Mouse (Mus musculus): ENCODE results near the gene Nudt19. TPM values are rescaled to one million over a fixed set of nuclear protein-coding genes. Genes with fewer than 3 reads are reported as not detected.

The Nudt19 gene
- polyA plus RNA-seq, 1 experiment from 2014 or later: 35.2 TPM

- Histone ChIP-seq H3K9ac (ENCODE audit: low read length) (no peak overlapping the region), H3K4me1 (ENCODE audit: control insufficient read depth, insufficient read depth, low read length) (no peaks in the 10 kb centered on the region), H3K9me3 (ENCODE audit: control insufficient read depth, low read length) (no peaks in the 10 kb centered on the region), H3K27ac (replicated peaks; ENCODE audit: low read depth, low read length) (no peak overlapping the region), H3K36me3 (ENCODE audit: control insufficient read depth, insufficient read depth, low read length) (no peaks in the 10 kb centered on the region), H3K4me3 (ENCODE audit: low read depth, low read length) (no peak overlapping the region), H3K27me3 (ENCODE audit: control insufficient read depth, insufficient read depth, low read length) (no peaks in the 10 kb centered on the region), H3K4me2 (ENCODE audit: low read depth, severe bottlenecking) (no peak overlapping the region)
- no peak for DNase-seq (ENCODE audit: low spot score)
- 71% methylated on average over 11 of the region's 11 CpGs for WGBS
- no peak for ATAC-seq (ENCODE audit: insufficient number of reproducible peaks, low FRiP score, low TSS enrichment, low read depth)
These were observed 7.0 kb upstream of the Nudt19 start for GRCm38 (mm10) chr7:35563071-35563470.

- H3K36me3 ChIP-seq (ENCODE audit: control insufficient read depth, insufficient read depth, low read length): no peaks in the 10 kb centered on the region
- H3K9ac ChIP-seq (ENCODE audit: low read length): no peak overlapping the region
- H3K9me3 ChIP-seq (ENCODE audit: control insufficient read depth, low read length): no peaks in the 10 kb centered on the region
- H3K27ac ChIP-seq (replicated peaks; ENCODE audit: low read depth, low read length): no peak overlapping the region
- DNase-seq (ENCODE audit: low spot score) (no peak), ATAC-seq (ENCODE audit: insufficient number of reproducible peaks, low FRiP score, low TSS enrichment, low read depth) (no peak)
- no peak overlapping the region for H3K4me3 ChIP-seq (ENCODE audit: low read depth, low read length)
- 0 out of 2 replicates have a peak, but pooled peaks cover 3% of the 10 kb centered on the region for H3K4me1 ChIP-seq (ENCODE audit: control insufficient read depth, insufficient read depth, low read length)
- WGBS: 93% methylated on average over 3 of the region's 3 CpGs
- H3K4me2 ChIP-seq (ENCODE audit: low read depth, severe bottlenecking): no peak overlapping the region
- H3K27me3 ChIP-seq (ENCODE audit: control insufficient read depth, insufficient read depth, low read length): no peaks in the 10 kb centered on the region
These were observed 3.7 kb upstream of the Nudt19 start for GRCm38 (mm10) chr7:35559838-35560237.

GRCm38 (mm10) chr7:35558681-35559080 is 2.6 kb upstream of the Nudt19 start:
- no peak overlapping the region for H3K27ac ChIP-seq (replicated peaks; ENCODE audit: low read depth, low read length)

GRCm38 (mm10) chr7:35557577-35557976 is 1.5 kb upstream of the Nudt19 start:
- Histone ChIP-seq H3K27me3 (ENCODE audit: control insufficient read depth, insufficient read depth, low read length) (no peaks in the 10 kb centered on the region), H3K4me3 (ENCODE audit: low read depth, low read length) (no peak overlapping the region), H3K27ac (replicated peaks; ENCODE audit: low read depth, low read length) (no peak overlapping the region), H3K36me3 (ENCODE audit: control insufficient read depth, insufficient read depth, low read length) (no peaks in the 10 kb centered on the region), H3K4me1 (ENCODE audit: control insufficient read depth, insufficient read depth, low read length) (0 out of 2 replicates have a peak, but pooled peaks cover 3% of the 10 kb centered on the region), H3K9ac (ENCODE audit: low read length) (no peak overlapping the region), H3K9me3 (ENCODE audit: control insufficient read depth, low read length) (no peaks in the 10 kb centered on the region), H3K4me2 (ENCODE audit: low read depth, severe bottlenecking) (no peak overlapping the region)
- no peak for DNase-seq (ENCODE audit: low spot score)
- WGBS: 86% methylated on average over 3 of the region's 3 CpGs
- no peak for ATAC-seq (ENCODE audit: insufficient number of reproducible peaks, low FRiP score, low TSS enrichment, low read depth)

More at GRCm38 (mm10) chr7:35558681-35559080, 2.6 kb upstream of the Nudt19 start:
- H3K4me3 ChIP-seq (ENCODE audit: low read depth, low read length): no peak overlapping the region
- no peaks in the 10 kb centered on the region for H3K27me3 ChIP-seq (ENCODE audit: control insufficient read depth, insufficient read depth, low read length)
- 52% methylated on average over 2 of the region's 2 CpGs for WGBS
- DNase-seq (ENCODE audit: low spot score) (no peak), ATAC-seq (ENCODE audit: insufficient number of reproducible peaks, low FRiP score, low TSS enrichment, low read depth) (no peak)
- H3K4me1 ChIP-seq (ENCODE audit: control insufficient read depth, insufficient read depth, low read length): 0 out of 2 replicates have a peak, but pooled peaks cover 3% of the 10 kb centered on the region
- H3K9me3 ChIP-seq (ENCODE audit: control insufficient read depth, low read length): no peaks in the 10 kb centered on the region
- H3K36me3 ChIP-seq (ENCODE audit: control insufficient read depth, insufficient read depth, low read length): no peaks in the 10 kb centered on the region
- no peak overlapping the region for H3K9ac ChIP-seq (ENCODE audit: low read length)
- no peak overlapping the region for H3K4me2 ChIP-seq (ENCODE audit: low read depth, severe bottlenecking)

- ATAC-seq (ENCODE audit: insufficient number of reproducible peaks, low FRiP score, low TSS enrichment, low read depth) (no peak), DNase-seq (ENCODE audit: low spot score) (no peak)
- H3K9me3 ChIP-seq (ENCODE audit: control insufficient read depth, low read length): no peaks in the 10 kb centered on the region
- no peak overlapping the region for H3K4me2 ChIP-seq (ENCODE audit: low read depth, severe bottlenecking)
- H3K4me3 ChIP-seq (ENCODE audit: low read depth, low read length): no peak overlapping the region
- H3K4me1 ChIP-seq (ENCODE audit: control insufficient read depth, insufficient read depth, low read length): 0 out of 2 replicates have a peak, but pooled peaks cover 3% of the 10 kb centered on the region
- no peaks in the 10 kb centered on the region for H3K27me3 ChIP-seq (ENCODE audit: control insufficient read depth, insufficient read depth, low read length)
- WGBS: 88% methylated on average over 5 of the region's 5 CpGs
- H3K9ac ChIP-seq (ENCODE audit: low read length): no peak overlapping the region
- no peak overlapping the region for H3K27ac ChIP-seq (replicated peaks; ENCODE audit: low read depth, low read length)
- no peaks in the 10 kb centered on the region for H3K36me3 ChIP-seq (ENCODE audit: control insufficient read depth, insufficient read depth, low read length)
These were observed 801 bp upstream of the Nudt19 start for GRCm38 (mm10) chr7:35556905-35557304.

GRCm38 (mm10) chr7:35555224-35556204 is 590 bp downstream of the Nudt19 start:
- H3K9me3 ChIP-seq (ENCODE audit: control insufficient read depth, low read length): no peaks in the 10 kb centered on the region
- peak overlapping the region; percentile 93 for H3K27ac ChIP-seq (replicated peaks; ENCODE audit: low read depth, low read length)
- peak overlapping the region; percentile 95 for H3K9ac ChIP-seq (ENCODE audit: low read length)
- peak overlapping the region; percentile 75 for H3K4me3 ChIP-seq (ENCODE audit: low read depth, low read length)
- peak overlapping the region; percentile 77 for H3K4me2 ChIP-seq (ENCODE audit: low read depth, severe bottlenecking)
- WGBS: under 1% methylated on average over 93 of the region's 93 CpGs
- no peaks in the 10 kb centered on the region for H3K36me3 ChIP-seq (ENCODE audit: control insufficient read depth, insufficient read depth, low read length)
- no peaks in the 10 kb centered on the region for H3K27me3 ChIP-seq (ENCODE audit: control insufficient read depth, insufficient read depth, low read length)
- DNase-seq (ENCODE audit: low spot score) (peak; percentile 91), ATAC-seq (ENCODE audit: insufficient number of reproducible peaks, low FRiP score, low TSS enrichment, low read depth) (peak; percentile 91)
- 0 out of 2 replicates have a peak, but pooled peaks cover 3% of the 10 kb centered on the region for H3K4me1 ChIP-seq (ENCODE audit: control insufficient read depth, insufficient read depth, low read length)

GRCm38 (mm10) chr7:35554605-35555175 is 1.4 kb downstream of the Nudt19 start:
- Histone ChIP-seq H3K9me3 (ENCODE audit: control insufficient read depth, low read length) (no peaks in the 10 kb centered on the region), H3K4me1 (ENCODE audit: control insufficient read depth, insufficient read depth, low read length) (0 out of 2 replicates have a peak, but pooled peaks cover 3% of the 10 kb centered on the region), H3K27ac (replicated peaks; ENCODE audit: low read depth, low read length) (no peak overlapping the region; the same call in 1 of the 2 replicates), H3K4me2 (ENCODE audit: low read depth, severe bottlenecking) (peak overlapping the region; percentile 77), H3K36me3 (ENCODE audit: control insufficient read depth, insufficient read depth, low read length) (no peaks in the 10 kb centered on the region), H3K27me3 (ENCODE audit: control insufficient read depth, insufficient read depth, low read length) (no peaks in the 10 kb centered on the region), H3K9ac (ENCODE audit: low read length) (peak overlapping the region; percentile 95), H3K4me3 (ENCODE audit: low read depth, low read length) (peak overlapping the region; percentile 75)
- ATAC-seq (ENCODE audit: insufficient number of reproducible peaks, low FRiP score, low TSS enrichment, low read depth) (no peak), DNase-seq (ENCODE audit: low spot score) (peak; percentile 40)
- 6% methylated on average over 28 of the region's 28 CpGs for WGBS

- peak; percentile 25 for DNase-seq (ENCODE audit: low spot score)
- Histone ChIP-seq H3K4me3 (ENCODE audit: low read depth, low read length) (no peak overlapping the region), H3K36me3 (ENCODE audit: control insufficient read depth, insufficient read depth, low read length) (no peaks in the 10 kb centered on the region), H3K4me2 (ENCODE audit: low read depth, severe bottlenecking) (peak overlapping the region; percentile 77; the same call in 1 of the 2 replicates), H3K27me3 (ENCODE audit: control insufficient read depth, insufficient read depth, low read length) (no peaks in the 10 kb centered on the region), H3K9ac (ENCODE audit: low read length) (no peak overlapping the region), H3K4me1 (ENCODE audit: control insufficient read depth, insufficient read depth, low read length) (0 out of 2 replicates have a peak, but pooled peaks cover 3% of the 10 kb centered on the region), H3K9me3 (ENCODE audit: control insufficient read depth, low read length) (no peaks in the 10 kb centered on the region), H3K27ac (replicated peaks; ENCODE audit: low read depth, low read length) (no peak overlapping the region)
- 61% methylated on average over 10 of the region's 10 CpGs for WGBS
- no peak for ATAC-seq (ENCODE audit: insufficient number of reproducible peaks, low FRiP score, low TSS enrichment, low read depth)
These were observed 2.1 kb downstream of the Nudt19 start for GRCm38 (mm10) chr7:35553751-35554604.

All from limb, embryonic 11.5 days (tissue).